Mouse (Mus musculus) MEL (cell line): ENCODE measurements around the gene Grpel1. TPM values are rescaled to one million over a fixed set of nuclear protein-coding genes. Genes with fewer than 3 reads are reported as not detected.

ENCODE experiments used
- DNase-seq: peaks from one replicate; pipeline ENCODE4 v3.0.0; 2011; ENCODE audit warnings: low read depth, low spot score
- H3K27ac ChIP-seq: 2 replicates; pipeline ENCODE4 v1.5.1; 2012; ENCODE audit warnings: low read depth, mild to moderate bottlenecking, control low read depth, low read length, moderate library complexity; ENCODE audit not compliant: control insufficient read depth
- H3K27me3 ChIP-seq, 2 experiments: fragments of 150-350 bp in 1 of 2; sonication (generic) in 1 of 2; 2 replicates each; pipeline ENCODE4 v1.6.1; 2012; ENCODE audit warnings: low read length in 2 of 2, mild to moderate bottlenecking in 2 of 2, improper control_type of control experiment in 1 of 2, moderate library complexity in 1 of 2; ENCODE audit not compliant: insufficient read depth in 2 of 2, control insufficient read depth in 1 of 2
- H3K36me3 ChIP-seq, 2 experiments: 2 replicates each; pipeline ENCODE4 v1.6.1; 2012 to 2014; ENCODE audit warnings: low read length in 2 of 2, improper control_type of control experiment in 1 of 2, inconsistent platforms in 1 of 2, mild to moderate bottlenecking in 1 of 2; ENCODE audit not compliant: insufficient read depth in 2 of 2, control insufficient read depth in 1 of 2
- H3K4me1 ChIP-seq, 2 experiments: fragments of 150-350 bp in 1 of 2; sonication (generic) in 1 of 2; 2 replicates each; pipeline ENCODE4 v1.6.1; 2012; ENCODE audit warnings: low read length in 2 of 2, improper control_type of control experiment in 1 of 2, mild to moderate bottlenecking in 1 of 2; ENCODE audit not compliant: insufficient read depth in 2 of 2, control insufficient read depth in 1 of 2
- H3K4me3 ChIP-seq, 2 experiments: fragments of 150-350 bp in 1 of 2; sonication (generic) in 1 of 2; 2 replicates each; pipeline ENCODE4 v1.5.1; 2012; ENCODE audit warnings: low read depth in 2 of 2, low read length in 2 of 2, mild to moderate bottlenecking in 2 of 2, moderate library complexity in 2 of 2, control low read depth in 1 of 2, improper control_type of control experiment in 1 of 2; ENCODE audit not compliant: control insufficient read depth in 1 of 2, insufficient read depth in 1 of 2
- H3K79me2 ChIP-seq: 2 replicates; pipeline ENCODE4 v1.6.1; 2012; ENCODE audit warnings: mild to moderate bottlenecking, low read length, moderate library complexity; ENCODE audit not compliant: control insufficient read depth, poor library complexity, insufficient read depth
- H3K9ac ChIP-seq: 2 replicates; pipeline ENCODE4 v1.6.1; 2012; ENCODE audit warnings: low read depth, mild to moderate bottlenecking, control low read depth, low read length, moderate library complexity; ENCODE audit not compliant: control insufficient read depth, poor library complexity, severe bottlenecking
- H3K9me3 ChIP-seq: fragments of 150-350 bp; sonication (generic); replicated peaks from 2 replicates; pipeline ENCODE4 v1.6.1; 2012; ENCODE audit warnings: mild to moderate bottlenecking, low read length, improper control_type of control experiment, moderate library complexity; ENCODE audit not compliant: insufficient read depth
- BHLHE40 ChIP-seq: IDR thresholded peaks from 2 replicates; pipeline ENCODE4 v1.6.1; 2012; ENCODE audit warnings: low read depth, mild to moderate bottlenecking, inconsistent platforms, low read length, improper control_type of control experiment, borderline replicate concordance
- CTCF ChIP-seq, 3 experiments: IDR thresholded peaks in 2 of 3; conservative IDR thresholded peaks in 1 of 3; 2 replicates each; pipeline ENCODE4 v1.5.1; 2011 to 2012; ENCODE audit warnings: low read length in 3 of 3, low read depth in 2 of 3, mild to moderate bottlenecking in 2 of 3, improper control_type of control experiment in 1 of 3, inconsistent platforms in 1 of 3, mixed read lengths in 1 of 3, moderate library complexity in 1 of 3; ENCODE audit not compliant: control insufficient read depth in 1 of 3, insufficient read depth in 1 of 3, poor library complexity in 1 of 3, severe bottlenecking in 1 of 3
- E2F4 ChIP-seq: IDR thresholded peaks from 2 replicates; pipeline ENCODE4 v1.6.1; 2011; ENCODE audit warnings: low read depth, low read length, improper control_type of control experiment, borderline replicate concordance
- EP300 ChIP-seq, 2 experiments: IDR thresholded peaks; 2 replicates each; pipeline ENCODE4 v1.6.1; 2011; ENCODE audit warnings: improper control_type of control experiment in 2 of 2, low read length in 2 of 2, low read depth in 1 of 2, mild to moderate bottlenecking in 1 of 2
- HCFC1 ChIP-seq: IDR thresholded peaks from 2 replicates; pipeline ENCODE4 v1.6.1; 2012; ENCODE audit warnings: low read depth, mild to moderate bottlenecking, inconsistent platforms, low read length, improper control_type of control experiment, moderate library complexity
- MAX ChIP-seq: IDR thresholded peaks from 2 replicates; pipeline ENCODE4 v1.6.1; 2011; ENCODE audit warnings: low read length, improper control_type of control experiment
- MXI1 ChIP-seq: IDR thresholded peaks from 2 replicates; pipeline ENCODE4 v1.6.1; 2011; ENCODE audit warnings: mild to moderate bottlenecking, low read depth, low read length, improper control_type of control experiment
- MYC ChIP-seq: IDR thresholded peaks from 2 replicates; pipeline ENCODE4 v1.6.1; 2011; ENCODE audit warnings: low read depth, mild to moderate bottlenecking, low read length, improper control_type of control experiment, moderate library complexity
- NELFE ChIP-seq: IDR thresholded peaks from 2 replicates; pipeline ENCODE4 v1.6.1; 2011; ENCODE audit warnings: low read depth, low read length, improper control_type of control experiment
- SIN3A ChIP-seq: IDR thresholded peaks from 2 replicates; pipeline ENCODE4 v1.6.1; 2012; ENCODE audit warnings: low read length, improper control_type of control experiment, inconsistent platforms
- TCF12 ChIP-seq: IDR thresholded peaks from 2 replicates; pipeline ENCODE4 v1.6.1; 2014; ENCODE audit warnings: low read depth, mild to moderate bottlenecking, inconsistent platforms, low read length, improper control_type of control experiment, moderate library complexity
- USF1 ChIP-seq: IDR thresholded peaks from 2 replicates; pipeline ENCODE4 v1.6.1; 2014; ENCODE audit warnings: low read depth, mild to moderate bottlenecking, inconsistent platforms, low read length, improper control_type of control experiment, moderate library complexity
- ZKSCAN1 ChIP-seq: IDR thresholded peaks from 2 replicates; pipeline ENCODE4 v1.6.1; 2012; ENCODE audit warnings: low read depth, mild to moderate bottlenecking, inconsistent platforms, low read length, improper control_type of control experiment, moderate library complexity
- polyA plus RNA-seq, 2 experiments: library from polyadenylated mRNA; stranded (reverse) in 1 of 2; unstranded in 1 of 2; fragments of >175 nt in 1 of 2; fragments of >200 nt in 1 of 2; gene quantifications; 2 replicates each; pipeline versions ENCODE4 v1.2.1 to v1.2.4; 2012; ENCODE audit warnings: low replicate concordance in 2 of 2, low read depth in 1 of 2; ENCODE audit not compliant: insufficient read length in 2 of 2, insufficient read depth in 1 of 2, missing spikeins in 1 of 2
- total RNA-seq: library from RNA; depleted of rRNA; stranded (reverse); fragments of 300-350 nt; gene quantifications from 2 replicates; pipeline ENCODE4 v1.2.3, GENCODE M21; 2012

Grpel1 gene
- total and polyA plus RNA-seq, 3 experiments, result 41.1 to 87.4 (median 75.7) TPM

- Histone ChIP-seq H3K4me1 (peaks cover 14 to 30% of the 10 kb centered on the region in 2 experiments), H3K79me2 (peaks cover 58% of the 10 kb centered on the region), H3K9ac (no peak overlapping the region), H3K27ac (no peak overlapping the region), H3K9me3 (no peaks in the 10 kb centered on the region), H3K4me3 (no peak overlapping the region), H3K36me3 (peaks cover 3 to 23% of the 10 kb centered on the region in 2 experiments; a peak in 3 of 4 replicates), H3K27me3 (no peaks in the 10 kb centered on the region)
- TF ChIP-seq CTCF (IDR thresholded peaks at IDR 0.05 in 2 of 3, conservative IDR thresholded peaks at IDR 0.05 in 1 of 3; ENCODE audit: control insufficient read depth in 1 of 3, insufficient read depth in 1 of 3, low read depth in 2 of 3, low read length in 3 of 3, poor library complexity in 1 of 3, severe bottlenecking in 1 of 3), result peak; percentile 1 to 46 (median 31); a peak in 3 of 6 replicates
- no peak for TF ChIP-seq HCFC1
- peak; percentile 57 for DNase-seq
Observed at GRCm38 (mm10) chr5:36481114-36481513, 16.3 kb downstream of the Grpel1 start.

- H3K27me3 ChIP-seq, result no peaks in the 10 kb centered on the region
- H3K9ac ChIP-seq, result peak overlapping the region; percentile 69
- no peak overlapping the region for H3K27ac ChIP-seq
- H3K36me3 ChIP-seq, result peaks cover 0 to 23% of the 10 kb centered on the region in 2 experiments; a peak in 3 of 4 replicates
- peaks cover 14 to 30% of the 10 kb centered on the region in 2 experiments for H3K4me1 ChIP-seq
- peaks cover 52% of the 10 kb centered on the region for H3K79me2 ChIP-seq
- peak; percentile 73 for DNase-seq
- TF ChIP-seq E2F4 (0 out of 2 replicates have a peak, but pooled peaks have one; percentile 5), USF1 (no peak), MAX (0 out of 2 replicates have a peak, but pooled peaks have one; percentile 51), ZKSCAN1 (no peak), BHLHE40 (no peak), NELFE (peak; percentile 38; the same call in 1 of the 2 replicates), HCFC1 (peak; percentile 27; the same call in 1 of the 2 replicates), EP300 (IDR thresholded peaks at IDR 0.05; ENCODE audit: low read depth in 1 of 2, low read length in 2 of 2) (no peak), MXI1 (peak; percentile 36), MYC (0 out of 2 replicates have a peak, but pooled peaks have one; percentile 19), TCF12 (no peak), SIN3A (peak; percentile 23)
- peak overlapping the region; percentile 63 to 98 for H3K4me3 ChIP-seq
- H3K9me3 ChIP-seq, result no peaks in the 10 kb centered on the region
Observed at GRCm38 (mm10) chr5:36483203-36484101, 18.7 kb downstream of the Grpel1 start.
